Mouse (Mus musculus) c-Kit-positive CD71-positive TER-119-negative erythroid progenitor cells, embryonic 14.5 days (primary cell): Measurements from ENCODE around the gene Eif2ak2.

Experiments
- DNase-seq: peaks from one replicate; pipeline ENCODE4 v3.0.0-alpha.2; 2013; ENCODE audit warnings: low read depth

The Eif2ak2 gene

DNA sequence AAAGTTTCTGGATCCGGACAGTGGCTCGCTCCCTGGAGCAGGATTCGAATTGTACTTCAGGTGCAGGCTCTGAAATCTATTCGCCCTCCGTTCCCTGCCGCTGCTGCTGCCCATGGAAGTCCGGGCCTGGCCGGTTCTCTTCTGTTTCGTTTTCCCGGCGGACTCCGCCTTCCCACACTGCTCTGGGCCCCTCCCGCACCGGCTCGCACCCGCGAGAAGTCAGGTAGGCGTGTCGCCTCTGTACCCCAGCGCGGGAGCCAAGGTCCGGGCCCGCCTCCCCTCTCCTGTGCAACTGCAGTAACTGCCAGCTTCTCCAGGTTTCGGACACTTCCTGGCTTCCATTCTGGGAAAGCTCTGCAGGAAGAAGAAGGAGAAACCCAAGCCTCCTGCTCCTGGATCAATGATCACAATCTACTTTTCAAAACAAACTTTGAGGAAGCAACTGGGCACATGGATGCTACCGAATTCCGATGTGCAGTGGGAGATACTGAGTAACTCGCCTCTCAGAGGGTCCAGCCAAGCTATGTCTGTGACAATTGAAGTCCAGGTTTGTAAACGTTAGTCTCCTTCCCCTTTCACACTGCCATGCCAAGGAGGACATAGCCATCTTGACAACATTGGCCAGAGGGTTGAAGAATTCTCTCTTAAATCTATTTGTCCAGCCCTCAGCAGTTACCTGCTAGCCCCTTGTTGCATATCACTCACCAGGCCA, at the start of gene Eif2ak2:
TSS of gene Eif2ak2 (minus strand) at position 173 of the 712 bp plus-strand sequence.
- DNase-seq = peak; percentile 74

DNA sequence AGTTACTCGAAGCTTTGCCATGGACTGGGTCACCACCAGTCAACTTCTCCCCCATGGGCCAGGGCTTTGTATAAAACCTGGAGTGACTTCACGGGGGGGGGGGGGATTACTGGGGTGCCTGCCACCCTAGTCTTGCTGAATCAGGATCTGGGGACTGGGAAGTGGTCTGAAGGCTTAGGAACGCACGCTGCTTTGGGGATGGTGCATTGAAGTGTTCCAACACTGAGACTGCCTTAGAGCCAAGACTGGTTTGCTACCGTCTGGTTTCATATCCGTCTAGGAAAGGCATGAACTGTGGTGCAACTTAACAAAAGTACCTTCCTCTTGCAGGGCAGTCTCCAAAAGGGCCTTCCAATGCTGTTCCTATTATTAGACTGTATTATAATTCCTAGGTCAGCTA, 35.3 kb upstream of the Eif2ak2 start:
- no peak for DNase-seq

DNA sequence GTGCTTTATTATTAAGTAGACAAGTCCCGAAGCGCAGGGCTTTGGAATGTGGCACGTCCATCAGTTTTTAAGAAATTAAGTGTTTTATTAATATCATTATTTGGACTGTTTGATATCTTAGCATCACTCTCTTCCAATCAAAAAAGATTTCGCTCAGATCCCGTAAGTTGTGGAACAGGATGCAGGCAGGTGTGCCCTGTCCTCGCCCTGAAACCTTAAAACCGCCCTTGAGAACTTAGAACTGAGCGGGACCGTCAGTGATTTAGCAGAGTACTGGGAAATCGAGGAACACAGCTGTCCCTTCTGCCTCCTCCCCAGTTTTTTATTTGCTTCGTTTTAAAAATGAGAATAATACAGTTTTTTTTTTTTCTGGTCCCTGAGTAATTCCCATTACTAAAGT, 34.5 kb upstream of the Eif2ak2 start:
- no peak for DNase-seq

DNA sequence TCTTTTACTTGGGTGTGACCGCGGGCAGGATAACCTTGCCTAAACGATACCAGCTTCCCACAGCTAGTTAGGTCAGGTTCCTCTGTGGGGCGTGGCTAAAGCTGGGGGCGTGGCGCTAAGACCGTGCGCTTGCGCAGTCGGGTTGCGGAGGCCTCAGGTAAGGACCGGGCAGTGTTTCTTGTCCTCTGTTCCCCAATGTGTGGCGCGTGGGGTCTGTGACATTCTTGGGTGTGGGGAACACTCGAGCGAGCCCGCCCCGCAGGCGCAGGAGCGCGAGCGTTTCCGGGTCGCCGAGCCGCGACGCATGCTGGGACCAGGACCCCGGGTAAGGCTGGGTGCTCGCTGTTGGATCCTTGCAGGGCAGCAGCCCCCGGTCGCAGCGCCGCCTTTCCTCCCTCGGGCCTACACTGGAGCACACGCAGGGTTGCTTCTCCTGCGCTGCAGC, 34.0 kb upstream of the Eif2ak2 start, which contains the start of gene Cebpzos:
TSS of gene Cebpzos (plus strand) at position 132 of the 445 bp plus-strand sequence.
- peak; percentile 85 for DNase-seq

DNA sequence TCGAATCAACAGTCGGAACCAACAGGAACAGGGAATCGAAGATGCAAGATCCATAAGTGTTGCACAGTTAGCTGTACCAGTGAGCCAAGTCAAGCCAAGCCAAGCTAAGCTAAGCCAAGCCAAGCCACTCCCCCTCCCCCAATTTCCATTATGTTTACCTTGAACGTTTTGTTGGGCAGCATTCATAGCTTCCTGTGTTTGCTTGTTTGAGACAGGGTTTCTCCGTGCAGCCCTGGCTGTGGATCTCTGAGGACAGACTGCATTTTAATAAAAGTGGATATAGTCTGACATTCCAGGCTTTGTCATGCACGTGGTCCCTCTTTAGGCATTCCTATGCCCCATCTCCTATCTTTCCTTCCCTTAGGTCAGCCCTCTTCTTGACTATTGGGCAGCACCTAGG, 33.4 kb upstream of the Eif2ak2 start:
- DNase-seq = no peak

DNA sequence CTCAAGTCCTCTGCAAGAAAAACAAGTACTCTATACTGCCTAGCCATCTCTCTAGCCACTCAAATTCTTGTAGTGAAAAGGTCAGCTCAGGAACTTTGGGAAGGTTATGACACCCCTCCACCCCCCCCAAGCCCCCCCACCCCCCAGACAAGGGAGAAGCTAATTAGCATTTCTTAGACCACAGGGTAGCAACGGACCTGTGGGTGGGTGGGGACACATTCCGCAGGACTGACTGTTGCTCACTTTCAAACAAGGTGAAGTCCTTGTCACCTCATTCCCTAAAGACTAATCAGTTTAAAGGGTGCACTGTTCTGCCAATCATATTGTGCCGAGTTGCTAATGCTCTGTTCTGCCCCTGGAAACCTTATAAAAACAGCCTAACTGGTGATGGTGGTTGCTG, 31.5 kb upstream of the Eif2ak2 start:
- DNase-seq = no peak

DNA sequence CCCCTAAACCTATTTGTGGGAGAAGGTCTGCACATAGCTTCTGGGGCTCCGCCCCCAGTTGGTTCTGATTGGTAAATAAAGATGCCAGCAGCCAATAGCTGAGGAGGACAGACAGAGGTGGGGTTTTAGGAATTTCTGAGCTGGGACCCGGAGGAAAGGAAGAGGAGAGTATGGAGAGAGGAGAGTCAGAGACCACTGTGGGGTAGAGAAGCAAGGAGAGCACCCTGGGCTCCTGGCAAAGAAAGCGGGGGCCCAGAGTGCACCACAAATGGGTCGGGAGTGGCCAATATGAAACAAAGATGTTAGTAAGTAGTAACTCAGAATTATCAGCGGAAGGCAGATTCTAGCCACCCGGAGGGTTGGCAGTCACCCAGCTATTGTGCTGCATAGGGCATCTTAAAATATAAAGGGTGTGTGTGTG, 30.5 kb upstream of the Eif2ak2 start:
- no peak for DNase-seq

DNA sequence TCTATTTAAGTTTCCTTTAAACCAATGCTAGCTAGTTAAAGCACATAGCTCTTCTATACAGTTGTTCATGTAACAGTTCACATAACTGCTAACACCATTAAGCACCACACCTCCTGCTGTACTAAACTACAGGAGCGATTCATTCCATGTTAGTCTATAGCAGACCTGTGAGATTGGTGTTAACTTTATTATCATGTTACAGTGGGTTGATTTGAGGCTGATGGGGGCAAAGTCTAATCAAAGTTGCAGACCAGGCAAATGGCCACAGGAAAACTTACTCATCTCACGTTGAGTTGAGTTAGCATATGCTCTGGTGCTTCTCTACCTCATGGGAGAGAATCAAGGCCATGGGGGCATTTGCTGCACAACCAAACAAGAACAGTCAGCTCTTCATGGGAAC, 27.0 kb upstream of the Eif2ak2 start:
- DNase-seq = no peak

DNA sequence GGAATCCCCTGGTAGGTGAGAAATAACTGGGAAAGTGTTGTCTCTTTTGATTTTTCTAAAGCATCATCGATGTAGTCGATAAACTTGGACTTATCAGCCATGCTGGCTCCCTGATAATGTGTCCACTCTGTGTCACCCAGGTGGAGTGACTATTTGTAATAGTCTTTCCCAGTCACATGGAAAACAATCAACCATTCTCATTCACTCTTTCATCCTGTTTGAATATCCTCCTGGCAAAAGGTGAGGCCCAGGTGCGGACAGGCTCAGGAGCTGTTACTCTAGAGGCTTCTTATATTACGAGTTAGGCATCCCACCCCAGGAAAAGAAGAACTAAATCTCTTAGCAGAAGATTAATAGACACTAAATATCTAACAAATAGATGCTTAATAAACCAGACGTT, 24.5 kb upstream of the Eif2ak2 start, which contains the start of gene Sult6b1:
TSS of gene Sult6b1 (minus strand) at position 101 of the 400 bp plus-strand sequence.
- DNase-seq = no peak

DNA sequence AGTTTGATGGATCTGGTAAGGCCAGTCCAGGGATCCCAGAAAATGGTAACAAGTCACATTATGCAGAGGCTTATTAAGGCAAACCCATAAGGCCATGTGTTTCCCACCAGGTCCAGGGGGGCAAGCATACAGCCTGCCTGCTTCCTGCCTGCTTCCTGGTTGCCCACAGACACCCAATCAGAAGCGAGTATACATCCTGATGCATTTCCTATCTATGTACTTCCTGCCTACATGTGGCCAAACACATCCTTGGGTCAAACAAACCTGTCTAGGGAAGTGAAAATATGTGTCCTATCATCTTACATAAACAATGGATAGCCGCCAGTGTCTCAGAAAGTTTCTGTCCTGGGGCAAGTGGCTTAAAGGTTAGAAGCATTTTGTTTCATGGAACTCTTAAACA, 20.8 kb upstream of the Eif2ak2 start:
- DNase-seq = no peak

DNA sequence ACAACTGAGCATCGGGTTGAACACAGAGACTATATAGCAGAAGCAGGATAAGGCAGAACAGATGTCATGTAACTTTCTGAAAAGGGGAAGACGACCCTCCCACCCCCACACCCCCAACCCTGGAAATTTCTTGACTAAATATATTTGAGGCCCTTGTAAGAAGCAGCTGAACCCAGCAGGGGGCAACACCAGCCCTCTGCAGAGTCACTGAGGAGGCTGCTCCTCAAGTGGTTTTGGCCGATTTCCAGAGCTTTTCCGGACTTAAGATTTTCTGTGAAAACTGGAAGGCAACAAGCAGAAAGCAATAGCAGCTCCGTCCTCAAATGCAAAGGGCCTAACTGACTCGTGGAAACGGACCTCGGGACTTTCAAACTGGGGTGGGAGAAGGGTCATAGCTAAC, 13.0 kb upstream of the Eif2ak2 start:
- DNase-seq = no peak

DNA sequence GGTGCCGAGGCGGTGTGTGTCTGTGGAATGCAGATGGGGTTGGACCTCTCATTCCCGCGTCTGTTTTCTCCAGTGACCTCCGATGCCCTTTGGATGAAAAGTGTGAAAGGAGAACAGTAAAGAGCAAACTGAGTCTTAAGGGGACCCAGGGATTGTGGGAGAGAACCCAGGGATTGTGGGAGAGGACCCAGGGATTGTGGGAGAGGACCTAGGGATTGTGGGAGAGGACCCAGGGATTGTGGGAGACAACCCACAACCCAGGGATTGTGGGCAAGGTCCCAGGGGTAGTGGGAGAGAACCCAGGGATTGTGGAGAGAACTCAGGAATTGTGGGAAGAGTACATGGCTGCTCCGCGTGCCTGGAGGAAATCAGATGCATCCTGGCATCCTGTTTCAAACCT, 12.6 kb upstream of the Eif2ak2 start:
- DNase-seq = no peak

DNA sequence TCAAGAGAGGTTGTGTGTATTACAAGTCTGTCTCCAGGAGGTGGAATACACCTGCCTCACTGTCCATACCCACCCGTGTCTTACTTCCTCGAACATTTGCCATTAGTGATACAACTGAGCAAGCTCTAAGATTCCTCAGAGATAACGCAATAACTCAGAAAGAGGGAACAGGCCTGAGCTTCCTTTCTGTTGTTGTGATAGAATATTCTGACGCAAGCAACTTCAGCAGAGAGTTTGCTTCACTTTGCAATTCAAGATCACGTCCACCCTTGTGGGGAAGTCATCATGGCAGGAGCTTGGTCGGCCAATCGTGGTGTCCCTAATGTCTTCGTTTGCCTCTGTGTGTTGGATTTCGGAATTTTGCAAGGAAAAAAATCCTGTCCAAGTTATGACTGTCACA, 8.6 kb upstream of the Eif2ak2 start:
- DNase-seq = no peak

DNA sequence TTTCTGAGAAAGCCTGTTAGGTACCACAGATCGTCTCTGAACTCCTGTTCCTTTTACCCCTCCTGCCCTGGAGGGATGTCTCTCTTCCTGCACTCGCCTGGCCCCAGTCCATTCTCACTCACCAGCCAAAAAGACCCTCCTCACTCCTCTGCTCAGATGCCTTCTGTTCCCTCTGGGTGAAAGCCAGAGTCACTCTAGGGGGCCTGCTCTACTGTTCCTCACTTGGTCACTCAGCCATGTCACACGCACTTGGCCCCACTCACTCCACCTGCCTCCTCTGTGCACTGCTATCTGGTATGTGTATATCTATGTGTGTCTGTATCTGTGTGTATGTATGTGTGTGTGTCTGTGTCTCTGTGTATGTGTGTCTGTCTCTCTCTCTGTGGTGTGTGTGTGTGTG, 6.8 kb upstream of the Eif2ak2 start:
- no peak for DNase-seq

DNA sequence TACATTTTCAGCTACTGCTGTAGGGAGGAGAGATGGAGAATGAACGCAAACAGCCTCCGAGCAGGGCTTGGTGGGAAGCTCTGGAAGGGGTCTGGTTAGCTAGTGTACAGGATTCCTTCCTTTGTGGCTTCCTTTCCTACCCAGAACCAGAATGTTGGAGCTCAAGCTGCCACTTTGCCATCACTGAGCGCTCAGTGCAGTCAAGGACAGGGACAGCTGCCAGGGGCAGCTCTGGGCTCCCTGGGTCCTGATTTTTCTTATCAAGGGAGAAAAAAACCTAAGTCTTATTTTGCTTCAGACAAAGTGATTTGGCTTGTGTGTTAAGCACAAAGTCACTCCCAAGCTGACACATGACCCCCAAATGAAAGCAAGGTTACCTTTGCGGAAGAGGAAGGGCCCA, 6.2 kb upstream of the Eif2ak2 start:
- DNase-seq = no peak

DNA sequence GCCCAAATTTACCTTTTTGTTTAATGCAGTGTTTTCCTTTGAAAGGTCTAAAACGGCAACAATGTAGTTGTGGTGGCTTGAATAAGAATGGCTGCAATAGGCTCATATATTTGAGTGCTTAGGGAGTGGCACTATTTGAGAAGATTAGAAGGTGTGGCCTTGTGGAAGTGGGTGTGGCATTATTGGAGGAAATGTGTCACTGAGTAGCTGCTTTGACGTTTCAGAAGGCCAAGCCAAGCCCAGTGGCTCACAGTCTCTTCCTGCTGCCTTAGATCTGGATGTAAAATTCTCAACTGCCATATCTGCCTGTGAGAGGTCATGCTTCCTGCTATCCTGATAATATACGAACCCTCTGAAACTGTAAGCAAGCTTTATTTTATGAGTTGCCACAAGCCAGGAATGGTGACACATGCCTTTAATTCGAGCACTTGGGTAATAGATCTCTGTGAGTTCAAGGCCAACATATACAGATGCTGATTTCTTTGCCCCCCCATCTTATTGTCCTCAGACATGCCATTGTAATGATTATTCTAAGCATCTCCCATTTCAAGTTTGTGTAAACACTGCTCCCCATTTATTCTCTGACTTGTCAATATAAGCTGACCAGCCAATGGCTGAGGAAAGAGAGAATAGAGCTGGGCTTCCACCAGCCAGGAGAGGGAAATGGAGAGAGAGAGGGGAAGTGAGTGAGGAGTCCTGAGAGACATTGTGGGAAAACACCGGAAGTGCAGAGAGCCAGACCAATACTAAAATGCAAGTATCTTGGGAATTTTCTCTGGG, 3.1 kb upstream of the Eif2ak2 start:
- no peak for DNase-seq

DNA sequence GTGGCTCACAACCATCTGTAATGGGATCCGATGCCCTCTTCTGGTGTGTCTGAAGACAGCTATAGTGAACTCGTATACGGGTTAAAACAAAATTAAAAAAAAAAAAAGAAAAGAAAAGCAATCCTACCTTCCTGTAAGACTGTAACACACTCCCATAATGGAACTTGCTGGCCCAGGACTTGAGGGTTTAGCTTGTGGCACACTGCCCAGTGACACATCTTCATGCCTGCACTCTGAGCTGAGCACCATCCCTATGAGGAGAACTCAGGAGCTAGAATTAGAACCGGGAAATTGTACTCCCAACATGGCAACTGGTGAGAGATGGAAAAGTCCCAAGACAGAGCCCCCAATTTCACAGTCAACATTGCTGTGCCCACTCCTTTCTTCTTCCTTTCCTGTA, 918 bp upstream of the Eif2ak2 start:
- DNase-seq = no peak

DNA sequence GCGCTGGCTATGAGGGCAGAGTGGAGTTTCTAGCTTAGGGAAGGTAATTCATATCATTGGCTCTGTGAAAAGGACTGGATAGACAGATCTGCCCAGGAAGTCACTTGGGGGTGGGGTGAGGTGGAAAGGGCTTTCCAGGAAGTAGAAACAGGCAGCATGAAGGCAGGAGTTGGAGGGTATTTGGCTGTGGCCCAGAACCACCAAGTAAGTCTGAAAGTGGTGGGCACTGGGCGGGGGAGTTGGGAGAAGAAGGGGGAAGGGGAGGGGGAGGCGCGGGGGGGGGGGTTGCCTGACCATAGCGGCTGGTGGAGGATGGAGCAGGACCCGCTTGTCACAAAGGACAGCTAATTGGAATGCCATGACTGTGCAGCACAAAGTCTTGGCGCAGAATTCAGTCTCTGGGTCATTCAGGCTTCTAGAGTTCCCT, 482 bp downstream of the Eif2ak2 start:
- no peak for DNase-seq

DNA sequence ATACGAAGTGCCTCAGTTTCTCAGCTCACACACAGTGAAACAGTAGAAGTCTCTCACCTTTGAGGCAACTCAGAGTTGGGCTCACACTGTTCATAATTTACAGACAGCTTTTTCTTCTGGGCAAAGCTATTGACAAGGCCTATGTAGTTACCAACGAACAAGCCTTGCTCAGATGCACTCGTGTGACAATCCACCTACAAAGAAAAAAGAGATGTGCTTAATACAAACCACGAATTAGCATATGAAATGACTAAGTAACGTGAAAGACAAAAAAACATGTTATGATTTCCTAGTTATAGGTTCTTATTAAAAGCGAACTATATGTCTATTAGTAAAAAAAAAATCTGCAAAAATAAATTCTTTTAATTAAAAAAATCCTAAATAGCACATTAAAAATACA, 8.5 kb downstream of the Eif2ak2 start:
- DNase-seq = no peak

DNA sequence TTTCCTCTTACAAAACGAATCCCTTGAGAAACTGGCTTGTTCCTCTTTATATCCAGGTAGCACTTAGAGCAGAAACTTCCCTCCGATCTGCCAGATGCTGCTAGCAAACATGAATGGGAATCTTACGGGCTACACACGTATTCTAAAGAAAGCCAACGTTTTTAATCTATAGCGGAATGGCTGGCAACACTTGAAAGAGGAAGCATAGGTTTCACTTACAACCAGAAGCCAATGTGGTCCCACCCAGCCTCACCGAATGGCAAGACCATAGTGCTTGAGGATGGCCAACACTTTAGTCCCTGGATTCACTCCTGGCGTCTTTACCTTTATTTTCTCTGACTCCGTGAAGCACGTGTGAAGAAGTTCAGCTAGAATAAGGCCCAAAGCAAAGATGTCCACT, 26.1 kb downstream of the Eif2ak2 start:
- no peak for DNase-seq

DNA sequence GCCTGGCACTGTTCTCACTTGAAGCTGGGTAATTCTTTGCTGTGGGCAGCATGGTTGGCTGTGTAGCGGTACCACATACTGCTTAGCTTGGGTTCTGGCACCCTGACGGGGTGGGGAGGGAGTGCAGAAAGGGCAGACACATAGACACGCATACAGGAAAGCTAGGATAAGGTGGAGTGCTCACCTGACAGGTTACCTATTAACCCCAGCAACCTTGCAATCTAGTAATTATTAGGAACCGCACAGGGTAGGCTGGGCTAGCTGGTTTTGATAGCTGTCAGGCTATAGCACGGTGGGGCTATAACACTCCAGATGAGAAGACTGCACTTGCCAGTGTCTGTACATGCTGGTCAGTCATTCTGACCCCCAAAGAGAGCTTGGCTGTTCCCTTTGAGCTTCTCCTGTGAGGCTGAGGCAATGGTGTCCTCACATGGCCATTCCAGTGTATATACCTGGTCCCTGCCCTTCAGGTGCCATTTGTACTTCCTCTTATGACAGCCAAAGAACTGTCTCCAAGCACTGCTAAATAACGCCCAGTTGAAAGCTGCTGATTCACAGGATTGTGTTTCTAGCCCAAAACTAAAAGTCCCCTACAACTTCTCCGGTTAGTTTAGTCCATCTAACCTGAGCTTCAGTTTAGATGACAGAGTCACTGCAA, 40.0 kb downstream of the Eif2ak2 start:
- DNase-seq = no peak

DNA sequence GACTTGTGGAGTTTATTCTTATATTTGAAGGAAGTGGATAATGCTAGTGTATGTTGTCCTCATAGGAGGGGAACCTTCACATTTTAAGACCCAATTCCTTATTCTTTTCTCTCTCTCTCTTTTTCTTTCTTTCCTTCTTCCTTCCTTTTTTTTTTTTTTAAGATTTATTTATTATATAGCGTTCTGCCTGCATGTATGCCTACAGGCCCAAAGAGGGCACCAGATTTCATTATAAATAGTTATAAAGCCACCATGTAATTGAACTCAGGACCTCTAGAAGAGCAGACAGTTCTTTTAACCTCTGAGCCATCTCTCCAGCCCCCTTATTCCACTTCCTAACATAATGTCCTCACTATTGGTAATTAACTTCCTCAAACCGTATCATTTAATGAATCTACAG, 46.3 kb downstream of the Eif2ak2 start:
- peak; percentile 34 for DNase-seq
